In genomic region chr5:140749062-140749875, GRCm38 (mm10) we compare ENCODE assay signal across 8 mouse cellular contexts. TPM values are rescaled to one million over a fixed set of nuclear protein-coding genes. Genes with fewer than 3 reads are reported as not detected.
DNase-seq lines count a peak whose midpoint lies in the region; ATAC-seq and TF ChIP-seq lines count a peak whose summit lies in the region.

No protein-coding gene starts in this region.

- no peaks in the 10 kb centered on the region for H3K36me3 ChIP-seq in embryonic facial prominence, embryonic 12.5 days
- H3K36me3 ChIP-seq in kidney, adult 2 months (ENCODE audit: control insufficient read depth, insufficient read depth, low read length) = no peaks in the 10 kb centered on the region

- ATAC-seq in embryonic facial prominence, embryonic 12.5 days (ENCODE audit: insufficient number of reproducible peaks, insufficient read depth, low FRiP score, low TSS enrichment) = no peak; the same call in 1 of the 2 replicates

- H3K27me3 ChIP-seq in embryonic facial prominence, embryonic 12.5 days = no peaks in the 10 kb centered on the region
- no peaks in the 10 kb centered on the region for H3K27me3 ChIP-seq in kidney, adult 2 months (replicated peaks; ENCODE audit: control insufficient read depth, insufficient read depth, low read length)

- H3K4me1 ChIP-seq in embryonic facial prominence, embryonic 12.5 days = peaks cover 7% of the 10 kb centered on the region; the same call in 1 of the 2 replicates
- H3K4me1 ChIP-seq in kidney, adult 2 months (ENCODE audit: control insufficient read depth, insufficient read depth, low read length) = peaks cover 8% of the 10 kb centered on the region; the same call in 1 of the 2 replicates

- H3K9ac ChIP-seq in embryonic facial prominence, embryonic 12.5 days = peak overlapping the region; percentile 29

- DNase-seq in 416B (ENCODE audit: low read depth) = peak; percentile 94
- peak; percentile 77 to 85 for DNase-seq in adrenal gland, postnatal 36 days
- DNase-seq in heart, adult 8-10 months (ENCODE audit: low spot score) = peak; percentile 74
- DNase-seq in kidney, adult 2 months = peak; percentile 81
- DNase-seq in liver = peak; percentile 78
- DNase-seq in monocyte, adult 2 months (ENCODE audit: low read depth in 1 of 2, low spot score in 2 of 2) = peak; percentile 54 to 64
- DNase-seq in spleen, postnatal 14 days (ENCODE audit: low spot score in 2 of 2) = peak; percentile 45 to 64

- peak; percentile 94 for TF ChIP-seq CTCF in kidney, adult 2 months (conservative IDR thresholded peaks at IDR 0.05; ENCODE audit: insufficient read depth, insufficient read length, low read depth, low read length)

- no peaks in the 10 kb centered on the region for H3K9me3 ChIP-seq in embryonic facial prominence, embryonic 12.5 days

- 0 out of 2 replicates have a peak overlapping the region, but pooled peaks have one; percentile 26 for H3K27ac ChIP-seq in embryonic facial prominence, embryonic 12.5 days
- peak overlapping the region; percentile 65 for H3K27ac ChIP-seq in kidney, adult 2 months (ENCODE audit: insufficient read depth, low read depth, low read length)

- TF ChIP-seq POLR2A in kidney, adult 2 months (IDR thresholded peaks at IDR 0.05; ENCODE audit: low read depth, low read length) = no peak

- peak overlapping the region; percentile 26 for H3K4me3 ChIP-seq in embryonic facial prominence, embryonic 12.5 days
- H3K4me3 ChIP-seq in kidney, adult 2 months (ENCODE audit: insufficient read depth, low read depth, low read length) = peak overlapping the region; percentile 44; the same call in 1 of the 2 replicates

- WGBS in embryonic facial prominence, embryonic 12.5 days = 19% methylated on average over 12 of the region's 12 CpGs
- 11% methylated on average over 12 of the region's 12 CpGs for WGBS in kidney, adult 2 months

- peak overlapping the region; percentile 47 for H3K4me2 ChIP-seq in embryonic facial prominence, embryonic 12.5 days (replicated peaks)

RNA-seq across cellular contexts. Expression of gene Amz1, which starts 25.3 kb away (rescaled TPM):
- total RNA-seq in adrenal gland, postnatal 36 days (2021) = under 1 TPM; 0.50 to 0.66 TPM
- polyA plus RNA-seq in embryonic facial prominence, embryonic 12.5 days (2016; fragmentation: Nextera tagmentation; extraction: Ambion mirVana) = 0.74 and 1.4 TPM in 2 replicates
- under 1 TPM; 0.31 to 0.35 (median 0.34) TPM for total RNA-seq in heart, adult 8-10 months (2022)
- 3.9 and 4.5 TPM in 2 replicates for polyA plus RNA-seq in kidney, adult 2 months (2012; rRNA removed)

RNA-seq across cellular contexts. Expression of gene Brat1, which starts 44.5 kb away (rescaled TPM):
- 10 to 100 TPM; 16.4 to 25.6 TPM for total RNA-seq in adrenal gland, postnatal 36 days (2021)
- 23.8 and 24.5 TPM in 2 replicates for polyA plus RNA-seq in embryonic facial prominence, embryonic 12.5 days (2016; fragmentation: Nextera tagmentation; extraction: Ambion mirVana)
- 1 to 10 TPM; 6.7 to 8.2 (median 7.8) TPM for total RNA-seq in heart, adult 8-10 months (2022)
- polyA plus RNA-seq in kidney, adult 2 months (2012; rRNA removed) = 16.3 and 20.4 TPM in 2 replicates

RNA-seq across cellular contexts. Expression of gene Iqce, which starts 47.1 kb away (rescaled TPM):
- total RNA-seq in adrenal gland, postnatal 36 days (2021) = 10 to 100 TPM; 18.6 to 19.7 TPM
- polyA plus RNA-seq in embryonic facial prominence, embryonic 12.5 days (2016; fragmentation: Nextera tagmentation; extraction: Ambion mirVana) = 25.9 and 29.7 TPM in 2 replicates
- total RNA-seq in heart, adult 8-10 months (2022) = 1 to 10 TPM; 4.5 to 7.8 (median 5.6) TPM
- polyA plus RNA-seq in kidney, adult 2 months (2012; rRNA removed) = 23.1 and 27.2 TPM in 2 replicates
